7 mouse cellular contexts compared by ENCODE assay signal in genomic region chr10:128097587-128097971, GRCm38 (mm10). TPM values are rescaled to one million over a fixed set of nuclear protein-coding genes. Genes with fewer than 3 reads are reported as not detected.
DNase-seq lines count a peak whose midpoint lies in the region; ATAC-seq and TF ChIP-seq lines count a peak whose summit lies in the region.

No protein-coding gene starts in this region.

- DNase-seq in MEL (ENCODE audit: low read depth, low spot score): peak; percentile 58
- DNase-seq in brain, embryonic 14.5 days (ENCODE audit: low read depth): peak; percentile 79
- peak; percentile 50 to 58 for DNase-seq in layer of hippocampus, postnatal 14 days (ENCODE audit: low spot score in 2 of 2)
- DNase-seq in right cerebral cortex, postnatal 4 days: peak; percentile 70

- no peak for TF ChIP-seq POLR2A in MEL (IDR thresholded peaks at IDR 0.05; ENCODE audit: control insufficient read depth in 1 of 2, insufficient read depth in 1 of 2, low read depth in 1 of 2, low read length in 2 of 2, poor library complexity in 1 of 2)
- TF ChIP-seq POLR2A in brain, embryonic 14.5 days (IDR thresholded peaks at IDR 0.05; ENCODE audit: borderline replicate concordance, extremely low read depth, insufficient read depth, insufficient read length, poor library complexity, severe bottlenecking): no peak

- H3K4me2 ChIP-seq in forebrain, embryonic 15.5 days (replicated peaks): peak overlapping the region; percentile 68
- H3K4me2 ChIP-seq in hindbrain, embryonic 12.5 days (replicated peaks): peak overlapping the region; percentile 67

- H3K79me2 ChIP-seq in MEL (ENCODE audit: control insufficient read depth, insufficient read depth, low read length, poor library complexity) (peaks cover 26% of the 10 kb centered on the region), macrophage (ENCODE audit: inconsistent target) (peaks cover 83% of the 10 kb centered on the region)

- H3K36me3 ChIP-seq in MEL (ENCODE audit: control insufficient read depth in 1 of 2, insufficient read depth in 2 of 2, low read length in 2 of 2): peaks cover 0 to 16% of the 10 kb centered on the region in 2 experiments; a peak in 2 of 4 replicates
- H3K36me3 ChIP-seq in forebrain, embryonic 15.5 days: no peaks in the 10 kb centered on the region
- 0 out of 2 replicates have a peak, but pooled peaks cover 2% of the 10 kb centered on the region for H3K36me3 ChIP-seq in hindbrain, embryonic 12.5 days
- no peaks in the 10 kb centered on the region for H3K36me3 ChIP-seq in macrophage (ENCODE audit: inconsistent target)

- no peak for TF ChIP-seq EP300 in MEL (IDR thresholded peaks at IDR 0.05; ENCODE audit: low read depth in 1 of 2, low read length in 2 of 2)

- H3K4me1 ChIP-seq in MEL (ENCODE audit: control insufficient read depth in 1 of 2, insufficient read depth in 2 of 2, low read length in 2 of 2): peaks cover 10 to 16% of the 10 kb centered on the region in 2 experiments
- H3K4me1 ChIP-seq in forebrain, embryonic 15.5 days: peaks cover 40% of the 10 kb centered on the region
- peaks cover 34% of the 10 kb centered on the region for H3K4me1 ChIP-seq in hindbrain, embryonic 12.5 days

- WGBS in forebrain, embryonic 15.5 days: under 1% methylated on average over 13 of the region's 13 CpGs
- 0% methylated on average over 13 of the region's 13 CpGs for WGBS in hindbrain, embryonic 12.5 days
- under 1% methylated on average over 13 of the region's 13 CpGs for WGBS in macrophage (ENCODE audit: missing documents)

- H3K27ac ChIP-seq in MEL (ENCODE audit: control insufficient read depth, low read depth, low read length) (no peak overlapping the region), macrophage (peak overlapping the region; percentile 51)
- H3K27ac ChIP-seq in forebrain, embryonic 15.5 days (replicated peaks): peak overlapping the region; percentile 88
- H3K27ac ChIP-seq in hindbrain, embryonic 12.5 days: peak overlapping the region; percentile 89

- ATAC-seq in forebrain, embryonic 15.5 days (replicated peaks): 0 out of 2 replicates have a peak, but pooled peaks have one; percentile 9
- no peak for ATAC-seq in hindbrain, embryonic 12.5 days (ENCODE audit: low FRiP score)

- TF ChIP-seq CTCF in MEL (IDR thresholded peaks at IDR 0.05 in 2 of 3, conservative IDR thresholded peaks at IDR 0.05 in 1 of 3; ENCODE audit: control insufficient read depth in 1 of 3, insufficient read depth in 1 of 3, low read depth in 2 of 3, low read length in 3 of 3, poor library complexity in 1 of 3, severe bottlenecking in 1 of 3): no peak
- TF ChIP-seq CTCF in brain, embryonic 14.5 days (IDR thresholded peaks at IDR 0.05; ENCODE audit: borderline replicate concordance, extremely low read depth, insufficient read depth, insufficient read length): no peak

- H3K9me3 ChIP-seq in MEL (replicated peaks; ENCODE audit: insufficient read depth, low read length): no peaks in the 10 kb centered on the region
- no peaks in the 10 kb centered on the region for H3K9me3 ChIP-seq in forebrain, embryonic 15.5 days
- H3K9me3 ChIP-seq in hindbrain, embryonic 12.5 days (replicated peaks): no peaks in the 10 kb centered on the region

- peak overlapping the region; percentile 91 for H3K9ac ChIP-seq in MEL (ENCODE audit: control insufficient read depth, low read depth, low read length, poor library complexity, severe bottlenecking)
- peak overlapping the region; percentile 70 for H3K9ac ChIP-seq in forebrain, embryonic 15.5 days (replicated peaks)
- peak overlapping the region; percentile 82 for H3K9ac ChIP-seq in hindbrain, embryonic 12.5 days

- H3K27me3 ChIP-seq in MEL (ENCODE audit: control insufficient read depth in 1 of 2, insufficient read depth in 2 of 2, low read length in 2 of 2): no peaks in the 10 kb centered on the region
- H3K27me3 ChIP-seq in forebrain, embryonic 15.5 days: no peaks in the 10 kb centered on the region
- H3K27me3 ChIP-seq in hindbrain, embryonic 12.5 days: no peaks in the 10 kb centered on the region

- H3K4me3 ChIP-seq in MEL (ENCODE audit: control insufficient read depth in 1 of 2, insufficient read depth in 1 of 2, low read depth in 2 of 2, low read length in 2 of 2) (peak overlapping the region; percentile 61 to 93), macrophage (ENCODE audit: inconsistent target) (peak overlapping the region; percentile 79)
- H3K4me3 ChIP-seq in forebrain, embryonic 15.5 days: peak overlapping the region; percentile 96
- H3K4me3 ChIP-seq in hindbrain, embryonic 12.5 days: peak overlapping the region; percentile 97

- no peak for TF ChIP-seq RAD21 in MEL (IDR thresholded peaks at IDR 0.05; ENCODE audit: low read depth, low read length)

TF ChIP-seq in MEL, 35 proteins besides CTCF, POLR2A, EP300 and RAD21:
- TF ChIP-seq TBP (IDR thresholded peaks at IDR 0.05; ENCODE audit: low read depth, low read length): no peak
- peak; percentile 32; the same call in 1 of the 2 replicates for TF ChIP-seq SIN3A (IDR thresholded peaks at IDR 0.05; ENCODE audit: low read length)
- no peak for TF ChIP-seq ZMIZ1 (IDR thresholded peaks at IDR 0.05; ENCODE audit: low read depth, low read length)

RNA-seq across cellular contexts. Expression of gene Baz2a, which starts 6.2 kb away (rescaled TPM):
- total RNA-seq in MEL (2012; rRNA removed): 5.5 and 8.2 TPM in 2 replicates
- 10 to 100 TPM; 33.8 to 46.0 TPM for polyA plus RNA-seq in MEL (2012; ENCODE audit: insufficient read depth in 1 of 2, insufficient read length in 2 of 2, low read depth in 1 of 2, low replicate concordance in 2 of 2, missing spikeins in 1 of 2)
- 32.2 and 33.1 TPM in 2 replicates for polyA plus RNA-seq in brain, embryonic 14.5 days (2012; rRNA removed)
- polyA plus RNA-seq in forebrain, embryonic 15.5 days (2015; fragmentation: Nextera tagmentation; extraction: Ambion mirVana): 9.1 and 9.8 TPM in 2 replicates
- polyA plus RNA-seq in hindbrain, embryonic 12.5 days (2016; fragmentation: Nextera tagmentation; extraction: Ambion mirVana): 12.8 and 15.4 TPM in 2 replicates
- total RNA-seq in layer of hippocampus, postnatal 14 days (2021): 10 to 100 TPM; 35.1 to 36.8 TPM
- total RNA-seq in macrophage (2018; cell fraction: chromatin; rRNA removed): 100 to 1,000 TPM in 21 of 26 experiments, 10 to 100 TPM in 5; 64.2 to 241 (median 179) TPM
- total RNA-seq in macrophage (2018; cell fraction: cytosol; rRNA removed): 10 to 100 TPM; 23.9 to 57.1 (median 44.1) TPM
- 100 to 1,000 TPM in 15 of 26 experiments, 10 to 100 TPM in 11; 54.2 to 152 (median 102) TPM for total RNA-seq in macrophage (2018; cell fraction: nucleus; rRNA removed)
- polyA plus RNA-seq in macrophage (2018): 20.2 to 33.8 TPM (median 31.2 TPM) in 3 replicates

RNA-seq across cellular contexts. Expression of gene Atp5b, which starts 14.5 kb away (rescaled TPM):
- 2,164 and 2,193 TPM in 2 replicates for total RNA-seq in MEL (2012; rRNA removed)
- polyA plus RNA-seq in MEL (2012; ENCODE audit: insufficient read depth in 1 of 2, insufficient read length in 2 of 2, low read depth in 1 of 2, low replicate concordance in 2 of 2, missing spikeins in 1 of 2) (1,000 to 10,000 TPM in 1 of 2 experiments, 100 to 1,000 TPM in 1; 545 to 2,318 TPM), macrophage (2018) (455 to 1,015 TPM (median 549 TPM) in 3 replicates)
- 1,616 and 2,161 TPM in 2 replicates for polyA plus RNA-seq in brain, embryonic 14.5 days (2012; rRNA removed)
- 2,026 and 2,088 TPM in 2 replicates for polyA plus RNA-seq in forebrain, embryonic 15.5 days (2015; fragmentation: Nextera tagmentation; extraction: Ambion mirVana)
- polyA plus RNA-seq in hindbrain, embryonic 12.5 days (2016; fragmentation: Nextera tagmentation; extraction: Ambion mirVana): 1,948 and 1,970 TPM in 2 replicates
- total RNA-seq in layer of hippocampus, postnatal 14 days (2021): 1,000 to 10,000 TPM; 1,880 to 1,915 TPM
- total RNA-seq in macrophage (2018; cell fraction: chromatin; rRNA removed): 100 to 1,000 TPM; 115 to 422 (median 284) TPM
- total RNA-seq in macrophage (2018; cell fraction: cytosol; rRNA removed): 100 to 1,000 TPM; 573 to 964 (median 692) TPM
- 100 to 1,000 TPM; 137 to 411 (median 296) TPM for total RNA-seq in macrophage (2018; cell fraction: nucleus; rRNA removed)

RNA-seq across cellular contexts. Expression of gene Ptges3, which starts 38.8 kb away (rescaled TPM):
- 233 and 240 TPM in 2 replicates for total RNA-seq in MEL (2012; rRNA removed)
- 100 to 1,000 TPM; 216 to 627 TPM for polyA plus RNA-seq in MEL (2012; ENCODE audit: insufficient read depth in 1 of 2, insufficient read length in 2 of 2, low read depth in 1 of 2, low replicate concordance in 2 of 2, missing spikeins in 1 of 2)
- 67.9 and 97.4 TPM in 2 replicates for polyA plus RNA-seq in brain, embryonic 14.5 days (2012; rRNA removed)
- polyA plus RNA-seq in forebrain, embryonic 15.5 days (2015; fragmentation: Nextera tagmentation; extraction: Ambion mirVana): 430 and 444 TPM in 2 replicates
- polyA plus RNA-seq in hindbrain, embryonic 12.5 days (2016; fragmentation: Nextera tagmentation; extraction: Ambion mirVana): 495 and 513 TPM in 2 replicates
- 100 to 1,000 TPM; 138 to 149 TPM for total RNA-seq in layer of hippocampus, postnatal 14 days (2021)
- total RNA-seq in macrophage (2018; cell fraction: chromatin; rRNA removed): 10 to 100 TPM; 20.4 to 59.5 (median 32.0) TPM
- 100 to 1,000 TPM; 104 to 143 (median 120) TPM for total RNA-seq in macrophage (2018; cell fraction: cytosol; rRNA removed)
- 10 to 100 TPM; 32.1 to 91.0 (median 51.0) TPM for total RNA-seq in macrophage (2018; cell fraction: nucleus; rRNA removed)
- polyA plus RNA-seq in macrophage (2018): 66.7 to 167 TPM (median 80.1 TPM) in 3 replicates
